Mouse (Mus musculus) forebrain, embryonic 14.5 days (tissue): ENCODE measurements around the gene Olfr970. TPM values are rescaled to one million over a fixed set of nuclear protein-coding genes. Genes with fewer than 3 reads are reported as not detected.
"Not testable (repeated sequence)": the region's sequence is repeated elsewhere in the genome, so short reads cannot be mapped to it uniquely, and the experiment has no call there.

Experiments
- ATAC-seq: fragments of 200-750 bp; cut with Nextera tagmentation; 2 replicates; pipeline ENCODE4 v1.8.0; 2017; ENCODE audit warnings: mild to moderate bottlenecking, moderate library complexity
- DNase-seq: peaks from one replicate; pipeline ENCODE4 v3.0.0-alpha.2; 2015; ENCODE audit warnings: low spot score
- H3K27ac ChIP-seq: fragments of 300-500 bp; sonication (generic); 2 replicates; pipeline ENCODE4 v1.5.1; 2014; ENCODE audit warnings: low read depth, mild to moderate bottlenecking, control low read depth, low read length, moderate library complexity
- H3K27me3 ChIP-seq: fragments of 300-500 bp; sonication (generic); replicated peaks from 2 replicates; pipeline ENCODE4 v1.6.1; 2014; ENCODE audit warnings: low read length, control low read depth, mixed read lengths; ENCODE audit not compliant: control insufficient read depth, insufficient read depth
- H3K36me3 ChIP-seq: fragments of 300-500 bp; sonication (generic); 2 replicates; pipeline ENCODE4 v1.6.1; 2014; ENCODE audit warnings: low read length, control low read depth; ENCODE audit not compliant: control insufficient read depth, insufficient read depth
- H3K4me1 ChIP-seq: fragments of 300-500 bp; sonication (generic); 2 replicates; pipeline ENCODE4 v1.6.1; 2014; ENCODE audit warnings: antibody characterized with exemption, low read length, control low read depth; ENCODE audit not compliant: control insufficient read depth, insufficient read depth
- H3K4me2 ChIP-seq: fragments of 300-500 bp; sonication (generic); 2 replicates; pipeline ENCODE4 v1.6.1; 2014; ENCODE audit warnings: mild to moderate bottlenecking, control low read depth, low read length
- H3K4me3 ChIP-seq: fragments of 300-500 bp; sonication (generic); 2 replicates; pipeline ENCODE4 v1.5.1; 2014; ENCODE audit warnings: low read depth, low read length, control low read depth
- H3K9ac ChIP-seq: fragments of 300-500 bp; sonication (generic); 2 replicates; pipeline ENCODE4 v1.6.1; 2014; ENCODE audit warnings: mild to moderate bottlenecking, low read length, control low read depth, moderate library complexity
- H3K9me3 ChIP-seq: fragments of 300-500 bp; sonication (generic); replicated peaks from 2 replicates; pipeline ENCODE4 v1.6.1; 2016; ENCODE audit warnings: low read length, control low read depth, mixed read lengths; ENCODE audit not compliant: control insufficient read depth
- WGBS: fragments of 180-500 bp; shearing (Covaris S2); extraction: QIAGEN DNeasy Blood & Tissue Kit; methylation state at CpG from one replicate; pipeline ENCODE4 v1.1.7; 2014; 5-methylcytosine and 5-hydroxymethylcytosine counted together
- polyA plus RNA-seq: library from polyadenylated mRNA; unstranded; fragments of >200 nt; fragmentation: Nextera tagmentation; extraction: Ambion mirVana; gene quantifications from 2 replicates; pipeline ENCODE4 v1.2.1, GENCODE M21; 2014

Olfr970 gene
- not detected in 2 replicates for polyA plus RNA-seq

DNA sequence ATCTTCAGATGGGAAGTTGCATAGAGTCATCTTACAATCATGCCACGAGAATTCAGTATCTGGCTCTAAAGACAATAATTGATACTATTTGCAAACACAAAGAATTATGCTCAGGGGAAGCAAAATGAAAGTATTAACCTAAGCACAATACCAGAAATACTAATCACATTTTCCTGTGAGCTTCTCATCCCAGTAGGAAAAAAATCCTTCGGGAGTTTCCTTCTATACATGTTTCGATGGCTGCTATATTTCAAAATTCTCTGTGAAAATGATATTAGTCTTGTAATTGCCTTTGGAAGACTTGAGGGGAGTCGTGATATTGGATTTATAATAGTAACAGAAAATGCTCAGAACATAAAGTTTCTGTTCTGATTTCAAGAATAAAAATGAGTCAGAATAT, at the start of gene Olfr970:
Gene Olfr970 (plus strand): TSS at position 301 of the 400 bp plus-strand sequence.
- no peak for DNase-seq
- H3K4me1 ChIP-seq, result no peaks in the 10 kb centered on the region
- ATAC-seq, result no peak
- H3K9ac ChIP-seq, result no peak within 1 kb of the TSS
- H3K27me3 ChIP-seq, result no peaks in the 10 kb centered on the region
- no peak within 1 kb of the TSS for H3K27ac ChIP-seq
- no peaks in the 10 kb centered on the region for H3K9me3 ChIP-seq
- 86% methylated on average over 4 of the region's 4 CpGs for WGBS
- H3K4me3 ChIP-seq, result no peak within 1 kb of the TSS
- no peak within 1 kb of the TSS for H3K4me2 ChIP-seq
- H3K36me3 ChIP-seq, result no peaks in the 10 kb centered on the region

GRCm38 (mm10) chr9:39783153-39783552, 25.5 kb upstream of the Olfr970 start, which contains the start of gene Olfr968:
Gene Olfr968 (minus strand): TSS chr9:39783253.
- ATAC-seq (no peak), DNase-seq (no peak)
- WGBS, result 85% methylated on average over 1 of the region's 1 CpGs
- Histone ChIP-seq H3K27ac (no peak within 1 kb of the TSS), H3K9me3 (no peaks in the 10 kb centered on the region), H3K4me1 (no peaks in the 10 kb centered on the region), H3K36me3 (no peaks in the 10 kb centered on the region), H3K9ac (no peak within 1 kb of the TSS), H3K4me2 (no peak within 1 kb of the TSS), H3K27me3 (no peaks in the 10 kb centered on the region), H3K4me3 (no peak within 1 kb of the TSS)

DNA sequence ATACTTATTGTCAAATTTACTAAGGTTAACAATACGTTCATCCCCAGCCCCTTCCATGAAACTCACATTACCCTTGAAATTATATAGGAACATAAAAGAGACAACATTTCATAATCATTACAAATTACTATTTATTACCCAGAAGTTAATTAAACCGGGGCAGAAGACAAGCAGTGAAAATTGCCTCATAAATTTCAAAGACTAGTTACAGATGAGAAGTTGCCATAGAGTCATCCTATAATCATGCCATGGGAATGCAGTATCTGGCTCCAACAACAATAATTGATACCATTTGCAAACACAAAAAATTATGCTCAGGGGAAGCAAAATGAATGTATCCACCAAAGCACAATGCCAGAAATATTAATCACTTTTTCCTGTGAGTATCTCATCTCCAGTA, 18.1 kb upstream of the Olfr970 start, which contains the start of gene Olfr969:
Gene Olfr969 (plus strand): TSS at position 388 of the 400 bp plus-strand sequence.
- 81% methylated on average over 2 of the region's 2 CpGs for WGBS
- no peaks in the 10 kb centered on the region for H3K27me3 ChIP-seq

DNA sequence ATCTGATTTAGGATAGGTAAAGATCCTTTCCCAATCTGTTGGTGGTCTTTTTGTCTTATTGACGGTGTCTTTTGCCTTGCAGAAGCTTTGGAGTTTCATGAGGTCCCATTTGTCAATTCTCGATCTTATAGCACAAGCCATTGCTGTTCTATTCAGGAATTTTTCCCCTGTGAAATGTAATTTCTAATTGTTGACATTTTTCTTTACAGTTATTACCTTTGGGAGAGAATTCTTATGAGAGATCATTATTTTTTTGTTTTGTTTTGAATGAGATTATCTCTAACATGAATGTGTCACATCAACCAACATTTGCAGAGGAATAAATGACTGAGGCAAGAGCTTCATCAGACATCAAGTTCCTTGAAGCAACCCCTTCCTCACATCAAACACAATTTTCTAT, 27.9 kb downstream of the Olfr970 start, which contains the start of gene Olfr971:
Gene Olfr971 (plus strand): TSS at position 301 of the 400 bp plus-strand sequence.
- H3K4me1 ChIP-seq, DNase-seq, H3K4me3 ChIP-seq, H3K36me3 ChIP-seq, H3K9me3 ChIP-seq, H3K4me2 ChIP-seq, H3K9ac ChIP-seq, H3K27me3 ChIP-seq, ATAC-seq, H3K27ac ChIP-seq: not testable (repeated sequence)
- WGBS, result 93% methylated on average over 1 of the region's 2 CpGs

More for the DNA sequence above, 18.1 kb upstream of the Olfr970 start, which contains the start of gene Olfr969:
- H3K9ac ChIP-seq, result no peak within 1 kb of the TSS
- no peak within 1 kb of the TSS for H3K27ac ChIP-seq
- ATAC-seq, result no peak
- no peaks in the 10 kb centered on the region for H3K4me1 ChIP-seq
- H3K4me3 ChIP-seq, result no peak within 1 kb of the TSS
- H3K9me3 ChIP-seq, result no peaks in the 10 kb centered on the region
- H3K4me2 ChIP-seq, result no peak within 1 kb of the TSS
- DNase-seq, result no peak
- H3K36me3 ChIP-seq, result no peaks in the 10 kb centered on the region

DNA sequence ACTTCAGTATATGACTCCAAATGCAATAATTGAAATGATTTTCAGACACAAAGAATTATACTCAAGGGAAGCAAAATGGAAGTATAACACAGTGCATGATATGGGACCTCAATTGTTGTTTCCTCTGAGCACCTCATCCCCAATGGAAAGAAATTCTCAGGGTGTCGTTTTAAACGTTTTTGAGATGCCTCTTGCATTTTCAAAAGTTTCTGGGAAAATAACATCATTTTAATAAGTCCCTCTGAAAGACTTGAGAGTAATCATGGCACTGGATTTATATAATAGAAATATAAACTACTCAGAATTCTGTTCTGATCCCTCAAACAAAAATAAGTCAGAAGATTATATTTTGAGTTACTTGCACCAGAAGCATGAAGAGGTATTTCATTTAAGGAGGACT, 57.5 kb downstream of the Olfr970 start, which contains the start of gene Olfr972:
Gene Olfr972 (plus strand): TSS at position 301 of the 400 bp plus-strand sequence.
- no peak for DNase-seq
- Histone ChIP-seq H3K4me2 (no peak within 1 kb of the TSS), H3K9ac (no peak within 1 kb of the TSS), H3K36me3 (no peaks in the 10 kb centered on the region), H3K27ac (no peak within 1 kb of the TSS), H3K4me3 (no peak within 1 kb of the TSS), H3K27me3 (no peaks in the 10 kb centered on the region), H3K9me3 (no peaks in the 10 kb centered on the region), H3K4me1 (no peaks in the 10 kb centered on the region)
- ATAC-seq, result no peak
- 74% methylated on average over 2 of the region's 2 CpGs for WGBS

Other genes starting within 250 kb of the Olfr970 start
- not detected in 2 replicates for gene Olfr959, start 233.3 kb upstream of the Olfr970 start, polyA plus RNA-seq
- 51.5 and 68.6 TPM in 2 replicates for gene AW551984, start 204.5 kb upstream of the Olfr970 start, polyA plus RNA-seq
- not detected in 2 replicates for gene Olfr148, start 198.2 kb upstream of the Olfr970 start, polyA plus RNA-seq
- gene Olfr960, start 187.5 kb upstream of the Olfr970 start, polyA plus RNA-seq, result not detected in 2 replicates
- not detected in 2 replicates for gene Olfr961, start 163.8 kb upstream of the Olfr970 start, polyA plus RNA-seq
- not detected in 2 replicates for gene Olfr963, start 141.7 kb upstream of the Olfr970 start, polyA plus RNA-seq
- not detected in 2 replicates for gene Olfr149, start 101.7 kb upstream of the Olfr970 start, polyA plus RNA-seq
- not detected in 2 replicates for gene Olfr965, start 97.5 kb upstream of the Olfr970 start, polyA plus RNA-seq
- gene Olfr150, start 77.9 kb upstream of the Olfr970 start, polyA plus RNA-seq, result not detected in 2 replicates
- gene Olfr967, start 62.6 kb upstream of the Olfr970 start, polyA plus RNA-seq, result not detected in 2 replicates
- not detected in 2 replicates for gene Olfr968, start 25.6 kb upstream of the Olfr970 start, polyA plus RNA-seq
- gene Olfr969, start 17.9 kb upstream of the Olfr970 start, polyA plus RNA-seq, result not detected in 2 replicates
- not detected in 2 replicates for gene Olfr971, start 28.0 kb downstream of the Olfr970 start, polyA plus RNA-seq
- not detected in 2 replicates for gene Olfr972, start 57.6 kb downstream of the Olfr970 start, polyA plus RNA-seq
- gene Olfr229, start 98.5 kb downstream of the Olfr970 start, polyA plus RNA-seq, result not detected in 2 replicates
- gene Olfr974, start 128.6 kb downstream of the Olfr970 start, polyA plus RNA-seq, result not detected in 2 replicates
- not detected in 2 replicates for gene Olfr975, start 143.2 kb downstream of the Olfr970 start, polyA plus RNA-seq
- gene Olfr976, start 152.3 kb downstream of the Olfr970 start, polyA plus RNA-seq, result not detected in 2 replicates
- not detected in 2 replicates for gene Olfr978, start 183.3 kb downstream of the Olfr970 start, polyA plus RNA-seq
- gene Olfr979, start 194.6 kb downstream of the Olfr970 start, polyA plus RNA-seq, result not detected in 2 replicates
- gene Olfr980, start 200.7 kb downstream of the Olfr970 start, polyA plus RNA-seq, result not detected in 2 replicates
- gene Olfr981, start 212.6 kb downstream of the Olfr970 start, polyA plus RNA-seq, result not detected in 2 replicates